Mouse (Mus musculus) heart, adult 18-20 months (tissue): ENCODE results near the gene Scgb1b3. TPM values are rescaled to one million over a fixed set of nuclear protein-coding genes. Genes with fewer than 3 reads are reported as not detected.

Experiments
- DNase-seq, 2 experiments: peaks; one replicate each; pipeline ENCODE4 v3.0.0; 2021 to 2022; ENCODE audit warnings: mixed read lengths in 1 of 2
- long read RNA-seq, 2 experiments: library from polyadenylated mRNA; stranded (forward); transcript quantifications; one replicate each; pipeline ENCODE4 v2.0.0; 2021
- total RNA-seq, 2 experiments: library from RNA; stranded (reverse); gene quantifications; 2 replicates each; pipeline ENCODE4 v1.2.3; 2021

The Scgb1b3 gene
- total RNA-seq, result not detected
- long read RNA-seq, experiment 1, result 0 reads
- long read RNA-seq, experiment 2, result 0 reads

DNA sequence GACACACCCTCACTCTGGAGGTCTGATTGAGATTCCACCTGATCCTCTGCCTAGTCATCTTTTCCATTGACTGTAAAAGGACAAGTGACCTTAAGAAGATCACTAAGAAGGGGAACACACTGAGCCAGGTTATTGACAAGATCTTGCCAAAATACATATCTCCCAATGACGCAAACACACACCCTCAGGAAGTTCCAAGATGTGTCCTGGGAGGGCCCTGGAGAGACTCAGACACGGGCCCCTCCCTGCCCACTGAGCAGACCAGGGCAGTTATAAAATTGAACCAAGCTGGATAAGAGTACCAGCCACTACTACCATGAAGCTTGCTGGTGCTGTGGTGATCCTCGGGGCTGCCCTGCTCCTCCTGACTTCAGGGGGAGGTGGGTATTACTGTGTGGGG, at the start of gene Scgb1b3:
Scgb1b3 (plus strand) TSS at position 301 of the 400 bp plus-strand sequence.
- no peak for DNase-seq

DNA sequence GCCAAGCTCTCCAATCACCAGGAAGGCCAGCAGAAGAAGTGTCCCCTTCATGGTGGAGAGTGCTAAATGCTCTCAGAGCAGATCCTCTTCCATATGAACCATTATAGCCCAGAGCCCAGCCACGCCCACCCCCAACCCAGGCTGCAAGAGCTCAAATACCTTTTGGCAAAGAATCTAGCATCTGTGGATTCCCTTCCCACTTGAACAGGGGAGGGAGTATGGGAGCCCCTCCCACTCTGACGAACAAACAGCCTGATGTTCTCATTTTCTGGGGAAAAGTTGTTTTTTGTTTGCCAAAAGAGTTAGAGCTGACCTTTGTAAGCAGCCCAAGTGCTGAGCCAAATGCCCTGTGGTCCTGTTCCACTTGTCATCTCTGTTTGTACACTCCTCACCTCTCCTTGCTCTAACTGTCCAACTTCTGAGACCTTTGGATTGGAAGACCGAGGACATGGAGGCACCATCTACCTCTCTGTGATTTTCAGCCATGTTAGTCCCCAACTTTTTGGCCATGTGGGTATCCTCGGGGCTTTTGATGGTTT, 13.3 kb upstream of the Scgb1b3 start, which contains the start of gene Scgb2b3:
Scgb2b3 (minus strand) TSS at position 51 of the 539 bp plus-strand sequence.
- DNase-seq, result no peak

Other genes starting within 250 kb of the Scgb1b3 start
- 10 to 100 TPM; 39.2 to 40.1 TPM for gene Scn1b, start 248.6 kb upstream of the Scgb1b3 start, total RNA-seq
- gene Gramd1a, start 219.7 kb upstream of the Scgb1b3 start, total RNA-seq, result 10 to 100 TPM; 26.6 to 34.5 TPM
- gene Scgb2b2, start 85.1 kb upstream of the Scgb1b3 start, total RNA-seq, result not detected
- gene Scgb1b2, start 83.8 kb upstream of the Scgb1b3 start, total RNA-seq, result not detected
- not detected for gene Scgb2b3, start 13.5 kb upstream of the Scgb1b3 start, total RNA-seq